Mouse (Mus musculus) cerebellum, adult 2 months (tissue): Measurements from ENCODE around the gene 1700034J05Rik.

Experiments used
- CTCF ChIP-seq: fragments of 200-500 bp; IDR thresholded peaks from 2 replicates; pipeline ENCODE4 v1.5.1; 2011; ENCODE audit warnings: low read depth, mild to moderate bottlenecking, control low read depth, low read length, moderate library complexity, borderline replicate concordance; ENCODE audit not compliant: insufficient read depth
- POLR2A ChIP-seq: fragments of 200-500 bp; IDR thresholded peaks from 2 replicates; pipeline ENCODE4 v1.6.1; 2011; ENCODE audit warnings: low read length, control low read depth, borderline replicate concordance; ENCODE audit not compliant: insufficient read depth

- TF ChIP-seq POLR2A (no peak), CTCF (no peak)
Observed at GRCm38 (mm10) chr6:146966446-146967019, 12.3 kb upstream of the 1700034J05Rik start.
